Mouse (Mus musculus): Measurements from ENCODE around the gene Tfpi2. TPM values are rescaled to one million over a fixed set of nuclear protein-coding genes. Genes with fewer than 3 reads are reported as not detected.

Gene Tfpi2
- polyA plus RNA-seq, 1 experiment, result 0.19 TPM

DNA sequence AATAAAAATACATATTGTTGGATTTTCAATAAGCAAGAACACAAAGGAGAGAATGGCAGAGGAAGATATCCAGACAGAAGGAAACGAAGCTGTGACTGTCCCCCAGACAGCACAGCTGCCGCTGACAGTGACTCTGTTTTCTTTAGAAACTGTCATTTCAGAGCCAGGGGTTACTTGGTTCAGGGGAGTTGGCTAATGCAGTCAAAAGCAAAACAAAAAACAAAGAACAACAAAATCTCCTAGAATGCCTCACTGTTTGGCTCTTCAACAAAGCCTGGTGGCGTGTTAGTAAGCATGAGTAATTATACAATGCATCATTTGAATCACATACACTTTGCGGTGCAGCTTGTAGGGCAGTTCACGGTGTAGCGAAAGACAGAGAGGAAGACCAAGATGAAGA is 10.6 kb upstream of the Tfpi2 start:
- Histone ChIP-seq H3K4me1 (ENCODE audit: control insufficient read depth, insufficient read depth, low read length) (no peaks in the 10 kb centered on the region), H3K4me3 (ENCODE audit: insufficient read depth, low read length) (no peak overlapping the region), H3K27ac (ENCODE audit: insufficient read depth, low read length) (no peak overlapping the region)
- no peak for TF ChIP-seq CTCF (IDR thresholded peaks at IDR 0.05; ENCODE audit: extremely low read depth, insufficient read depth, low read length)
- no peak for TF ChIP-seq POLR2A (IDR thresholded peaks at IDR 0.05; ENCODE audit: extremely low read depth, insufficient read depth, low read length)

DNA sequence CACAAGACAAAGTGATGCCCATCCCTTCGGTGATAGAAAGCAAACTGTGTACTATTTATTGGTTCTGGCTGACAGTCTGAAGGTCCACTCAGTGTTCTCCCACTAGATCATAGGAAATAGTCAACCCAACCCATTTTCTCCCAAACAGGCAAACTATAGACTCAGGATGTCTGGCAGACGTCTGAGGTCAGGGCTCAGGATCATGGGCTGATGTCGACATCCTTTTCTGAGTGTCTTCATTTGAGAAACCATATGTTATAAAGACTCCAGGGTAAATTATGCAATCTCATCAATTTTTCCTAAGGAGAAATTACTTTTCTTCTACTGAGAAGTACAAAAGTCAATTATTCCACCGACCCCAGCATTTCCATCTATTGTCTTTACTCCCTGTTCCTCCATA is 9.4 kb upstream of the Tfpi2 start:
- no peak for TF ChIP-seq CTCF (IDR thresholded peaks at IDR 0.05; ENCODE audit: extremely low read depth, insufficient read depth, low read length)
- TF ChIP-seq POLR2A (IDR thresholded peaks at IDR 0.05; ENCODE audit: extremely low read depth, insufficient read depth, low read length), result no peak
- H3K4me3 ChIP-seq (ENCODE audit: insufficient read depth, low read length), result no peak overlapping the region
- no peaks in the 10 kb centered on the region for H3K4me1 ChIP-seq (ENCODE audit: control insufficient read depth, insufficient read depth, low read length)
- H3K27ac ChIP-seq (ENCODE audit: insufficient read depth, low read length), result no peak overlapping the region

DNA sequence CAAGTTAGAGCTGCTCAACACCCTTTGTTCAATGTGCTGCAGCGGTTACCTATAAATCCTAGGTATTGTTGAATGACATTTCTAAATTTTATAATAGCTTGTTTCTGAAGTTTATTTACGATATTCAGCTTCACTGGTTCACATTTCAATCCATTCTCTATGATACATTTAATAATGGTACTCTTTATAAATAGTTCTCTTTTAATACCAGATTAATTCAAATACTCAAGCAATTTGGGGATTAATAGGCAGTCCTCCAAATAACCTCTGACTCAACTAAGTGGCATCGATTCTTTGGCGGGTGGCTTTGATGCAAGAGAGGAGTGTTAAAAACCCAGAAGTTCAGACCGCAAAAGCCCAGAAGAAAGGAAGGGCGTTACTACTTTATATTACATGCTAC is 4.8 kb upstream of the Tfpi2 start, which contains the start of gene Gngt1:
Gene Gngt1 (plus strand): TSS at position 301 of the 400 bp plus-strand sequence.
- TF ChIP-seq CTCF (IDR thresholded peaks at IDR 0.05; ENCODE audit: extremely low read depth, insufficient read depth, low read length) (no peak), POLR2A (IDR thresholded peaks at IDR 0.05; ENCODE audit: extremely low read depth, insufficient read depth, low read length) (no peak)
- H3K4me3 ChIP-seq (ENCODE audit: insufficient read depth, low read length), result no peak within 1 kb of the TSS

DNA sequence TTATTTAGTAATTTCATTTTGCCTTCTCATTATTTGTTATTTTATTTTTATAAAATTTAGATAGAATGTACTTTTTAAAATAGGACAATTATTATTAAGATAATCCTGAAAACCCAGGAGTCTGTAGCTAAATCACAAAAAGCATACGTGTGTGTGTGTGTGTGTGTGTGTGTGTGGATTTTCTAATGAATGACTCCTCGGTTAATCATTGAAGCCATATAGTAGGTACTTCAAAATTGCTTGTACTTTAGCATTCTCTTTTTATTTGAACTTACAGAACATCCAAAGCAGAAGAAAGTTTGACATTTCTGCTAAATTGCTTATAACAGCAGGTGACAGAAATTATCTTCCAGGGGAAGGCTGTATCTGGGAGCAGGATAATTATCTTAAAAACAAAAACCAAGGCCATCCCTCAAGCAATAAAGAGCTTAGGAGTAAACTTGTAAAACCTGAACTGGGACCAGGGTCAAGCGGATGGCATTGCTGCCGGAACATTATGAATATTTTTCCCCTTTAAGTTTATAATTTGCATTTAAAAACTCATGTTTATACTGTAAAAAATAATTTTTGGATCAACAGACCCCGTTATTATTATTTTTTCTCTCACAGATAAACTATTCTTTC is 5.9 kb downstream of the Tfpi2 start:
- no peak for TF ChIP-seq CTCF (IDR thresholded peaks at IDR 0.05; ENCODE audit: extremely low read depth, insufficient read depth, low read length)
- TF ChIP-seq POLR2A (IDR thresholded peaks at IDR 0.05; ENCODE audit: extremely low read depth, insufficient read depth, low read length), result no peak
- no peak overlapping the region for H3K27ac ChIP-seq (ENCODE audit: insufficient read depth, low read length)
- H3K4me3 ChIP-seq (ENCODE audit: insufficient read depth, low read length), result no peak overlapping the region
- H3K4me1 ChIP-seq (ENCODE audit: control insufficient read depth, insufficient read depth, low read length), result no peaks in the 10 kb centered on the region

More for the DNA sequence above, 4.8 kb upstream of the Tfpi2 start, which contains the start of gene Gngt1:
- Histone ChIP-seq H3K27ac (ENCODE audit: insufficient read depth, low read length) (no peak within 1 kb of the TSS), H3K4me1 (ENCODE audit: control insufficient read depth, insufficient read depth, low read length) (no peaks in the 10 kb centered on the region)

DNA sequence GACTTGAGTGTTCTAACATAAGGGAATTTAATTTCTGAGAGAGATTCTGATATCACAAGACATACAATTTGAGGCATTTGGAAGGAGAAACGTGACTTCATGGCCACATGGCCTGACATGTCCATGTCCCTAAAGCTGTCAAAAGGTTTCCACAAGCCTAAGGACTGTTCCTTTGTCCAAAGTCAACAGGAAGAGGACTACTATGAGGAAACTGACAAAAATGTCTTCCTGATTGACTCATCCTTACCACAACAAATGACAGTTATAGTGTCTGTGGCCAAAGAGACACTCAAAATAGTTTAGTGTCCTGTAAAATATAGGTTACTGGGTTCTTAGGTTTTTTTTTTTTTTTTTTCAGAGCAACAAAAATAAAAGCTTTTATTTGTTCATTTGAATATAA is 15.0 kb downstream of the Tfpi2 start:
- TF ChIP-seq POLR2A (IDR thresholded peaks at IDR 0.05; ENCODE audit: extremely low read depth, insufficient read depth, low read length) (no peak), CTCF (IDR thresholded peaks at IDR 0.05; ENCODE audit: extremely low read depth, insufficient read depth, low read length) (no peak)

DNA sequence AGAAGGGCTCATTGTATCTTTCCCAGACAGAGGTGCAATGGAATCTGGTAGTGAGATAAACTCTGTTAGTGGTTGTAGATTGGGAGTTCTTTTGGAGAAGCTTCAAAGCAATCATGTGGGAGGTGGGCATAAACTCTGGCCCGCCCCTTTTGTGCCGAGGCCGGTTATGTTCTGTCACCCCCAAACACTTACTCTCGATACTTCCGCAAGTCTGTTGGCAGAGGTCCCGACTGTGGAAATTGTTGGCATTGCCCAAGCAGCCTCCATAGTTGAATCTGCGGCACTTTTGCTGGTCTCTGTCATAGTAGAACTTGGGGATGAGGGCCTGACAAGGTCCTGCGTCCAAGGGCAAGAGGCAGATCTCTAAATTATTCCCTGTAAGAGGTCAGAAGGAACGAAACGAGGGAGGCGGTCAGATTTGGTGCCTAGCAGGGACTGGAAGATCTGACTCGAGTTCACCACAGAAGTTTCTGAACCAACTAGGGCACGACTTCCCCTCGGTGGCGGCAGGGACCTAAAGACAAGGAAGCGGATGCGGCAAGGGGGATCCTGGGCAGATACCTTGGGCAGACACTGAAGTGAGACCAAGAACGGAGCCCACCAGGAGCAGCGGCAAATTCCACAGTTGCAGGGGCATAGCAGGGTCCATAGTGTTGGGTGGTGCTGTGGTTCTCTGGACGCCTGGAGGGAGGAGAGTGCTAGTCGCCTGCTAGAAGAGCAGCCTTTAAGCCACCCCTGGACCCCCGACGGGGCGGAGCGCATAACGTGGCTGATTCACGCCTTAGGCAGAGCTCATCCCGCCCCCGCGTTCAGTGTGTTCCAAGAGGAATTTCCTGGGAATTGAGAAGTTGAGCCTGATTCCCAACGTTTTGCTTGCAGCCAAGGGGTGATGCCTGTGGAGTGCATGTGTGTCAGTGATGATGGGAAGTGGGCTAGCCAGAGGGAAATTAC is 20.8 kb downstream of the Tfpi2 start:
- TF ChIP-seq POLR2A (IDR thresholded peaks at IDR 0.05; ENCODE audit: extremely low read depth, insufficient read depth, low read length) (no peak), CTCF (IDR thresholded peaks at IDR 0.05; ENCODE audit: extremely low read depth, insufficient read depth, low read length) (no peak)
- H3K4me1 ChIP-seq (ENCODE audit: control insufficient read depth, insufficient read depth, low read length), result no peaks in the 10 kb centered on the region
- no peak overlapping the region for H3K27ac ChIP-seq (ENCODE audit: insufficient read depth, low read length)
- no peak overlapping the region for H3K4me3 ChIP-seq (ENCODE audit: insufficient read depth, low read length)

More for the DNA sequence above, 15.0 kb downstream of the Tfpi2 start:
- no peak overlapping the region for H3K4me3 ChIP-seq (ENCODE audit: insufficient read depth, low read length)
- no peaks in the 10 kb centered on the region for H3K4me1 ChIP-seq (ENCODE audit: control insufficient read depth, insufficient read depth, low read length)
- H3K27ac ChIP-seq (ENCODE audit: insufficient read depth, low read length), result no peak overlapping the region

DNA sequence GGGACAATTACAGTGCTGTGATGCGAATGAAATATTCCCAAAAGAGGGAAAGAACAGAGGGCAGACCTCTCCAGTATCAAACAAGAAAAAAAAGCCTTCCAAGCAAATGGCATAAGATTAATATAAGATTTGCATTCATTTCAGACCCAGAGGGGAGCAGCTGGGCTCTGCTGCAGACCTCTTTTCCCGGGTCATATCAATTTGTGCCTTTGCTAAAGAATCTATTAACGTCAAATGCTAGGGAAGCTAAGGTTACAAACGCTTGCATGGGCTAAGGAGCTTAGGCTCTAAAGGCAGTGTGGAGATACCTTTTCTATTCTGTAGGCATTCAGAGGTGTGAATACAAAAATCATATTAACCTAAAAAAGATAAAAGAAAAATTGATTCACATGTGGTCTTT is 33.8 kb downstream of the Tfpi2 start:
- no peak for TF ChIP-seq POLR2A (IDR thresholded peaks at IDR 0.05; ENCODE audit: extremely low read depth, insufficient read depth, low read length)
- no peak for TF ChIP-seq CTCF (IDR thresholded peaks at IDR 0.05; ENCODE audit: extremely low read depth, insufficient read depth, low read length)
- Histone ChIP-seq H3K27ac (ENCODE audit: insufficient read depth, low read length) (no peak overlapping the region), H3K4me1 (ENCODE audit: control insufficient read depth, insufficient read depth, low read length) (no peaks in the 10 kb centered on the region), H3K4me3 (ENCODE audit: insufficient read depth, low read length) (no peak overlapping the region)

DNA sequence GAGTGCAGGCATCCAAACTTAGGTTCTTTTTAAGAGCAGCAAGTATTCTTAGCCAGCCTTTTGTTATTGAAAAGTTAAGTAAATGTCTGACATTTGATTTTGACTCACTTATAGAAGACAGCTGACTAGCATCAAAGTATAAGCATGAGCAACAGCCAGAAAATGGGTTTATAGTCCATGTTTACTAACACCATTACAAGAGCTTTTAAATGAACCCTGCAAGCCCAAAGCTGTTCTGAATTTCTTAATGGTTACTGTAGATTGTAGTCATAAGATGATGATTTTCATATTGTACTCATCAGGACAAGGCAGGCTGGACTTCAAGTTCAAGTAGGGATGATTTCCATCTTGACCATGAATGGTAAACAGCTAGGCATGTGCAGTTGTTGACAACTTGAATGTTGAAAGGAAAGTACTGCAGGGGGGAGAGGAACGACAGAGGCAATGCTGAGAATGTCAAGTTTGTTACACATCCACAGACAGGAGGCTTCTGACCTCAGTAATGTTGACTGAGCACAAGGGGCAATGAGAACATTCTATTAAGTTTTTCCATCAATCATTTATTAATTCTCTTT is 52.5 kb downstream of the Tfpi2 start:
- H3K27ac ChIP-seq (ENCODE audit: insufficient read depth, low read length), result no peak overlapping the region
- no peak for TF ChIP-seq CTCF (IDR thresholded peaks at IDR 0.05; ENCODE audit: extremely low read depth, insufficient read depth, low read length)
- TF ChIP-seq POLR2A (IDR thresholded peaks at IDR 0.05; ENCODE audit: extremely low read depth, insufficient read depth, low read length), result no peak
- H3K4me1 ChIP-seq (ENCODE audit: control insufficient read depth, insufficient read depth, low read length), result no peaks in the 10 kb centered on the region
- no peak overlapping the region for H3K4me3 ChIP-seq (ENCODE audit: insufficient read depth, low read length)

DNA sequence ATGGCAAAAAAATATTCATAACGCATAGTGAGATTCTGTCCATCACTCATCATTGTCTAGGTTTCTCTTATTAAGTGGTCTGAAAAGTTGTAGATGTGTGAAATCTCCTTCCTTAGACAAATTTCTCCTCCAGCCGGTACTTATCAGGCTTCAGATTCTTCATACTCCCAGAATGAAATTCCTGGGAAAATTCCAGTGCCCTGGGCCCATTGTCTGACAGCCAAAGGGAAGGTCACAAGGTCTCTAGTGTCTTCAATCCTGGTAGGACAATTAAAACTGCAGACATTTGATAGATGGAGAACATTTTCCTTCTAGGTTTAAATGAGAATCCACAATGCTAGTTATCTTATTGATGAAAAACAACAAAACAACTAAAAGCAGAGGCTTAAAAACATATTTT is 53.1 kb downstream of the Tfpi2 start:
- TF ChIP-seq CTCF (IDR thresholded peaks at IDR 0.05; ENCODE audit: extremely low read depth, insufficient read depth, low read length) (no peak), POLR2A (IDR thresholded peaks at IDR 0.05; ENCODE audit: extremely low read depth, insufficient read depth, low read length) (no peak)
- no peak overlapping the region for H3K4me3 ChIP-seq (ENCODE audit: insufficient read depth, low read length)

More for the DNA sequence above, 53.1 kb downstream of the Tfpi2 start:
- Histone ChIP-seq H3K4me1 (ENCODE audit: control insufficient read depth, insufficient read depth, low read length) (no peaks in the 10 kb centered on the region), H3K27ac (ENCODE audit: insufficient read depth, low read length) (no peak overlapping the region)
